Mouse (Mus musculus): ENCODE measurements at regions not wholly inside any gene's neighbourhood (a gene's known extent, or its start where the extent isn't known, plus 50 kb on each side); places are given as distances from the start of the nearest gene placed in this dataset.

DNA sequence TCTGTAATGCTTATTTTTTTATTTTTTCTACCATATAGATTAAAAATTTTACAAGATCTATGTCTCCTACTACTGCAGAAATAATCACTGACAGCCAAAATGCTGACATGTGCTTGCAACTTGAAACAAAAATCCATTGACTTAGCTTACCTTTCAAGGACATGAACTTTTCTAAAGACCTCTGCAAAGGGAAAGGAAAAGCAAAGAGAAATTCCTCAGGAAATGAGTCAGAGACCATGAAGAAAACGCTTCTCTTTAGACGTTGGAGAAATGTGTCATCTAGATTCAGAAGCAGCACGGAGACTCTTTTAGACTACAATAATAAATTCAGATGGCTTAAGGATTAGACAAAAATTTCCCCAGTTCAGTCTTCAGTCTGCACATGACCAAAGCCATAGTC is 2188.6 kb upstream of the Tenm3 start:
- DNase-seq (ENCODE audit: extremely low spot score, low spot score): no peak

DNA sequence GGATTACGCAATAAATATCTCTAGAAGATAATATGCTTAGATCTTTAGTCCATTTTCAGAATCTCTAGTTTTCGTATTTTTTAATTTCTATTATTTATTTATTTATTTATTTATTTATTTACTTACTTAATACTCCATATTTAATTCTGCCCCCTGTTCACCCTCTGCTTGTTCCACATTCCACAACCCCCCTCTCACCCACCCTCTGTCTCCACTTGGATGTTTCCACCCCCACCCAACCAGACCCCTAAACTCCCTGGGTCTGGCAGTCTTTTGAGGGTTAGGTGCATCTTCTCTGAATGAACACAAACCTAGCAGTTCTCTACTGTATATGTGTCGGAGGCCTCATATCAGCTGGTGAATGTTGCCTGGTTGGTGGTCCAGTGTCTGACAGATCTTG is 2166.8 kb upstream of the Tenm3 start:
- no peak for DNase-seq (ENCODE audit: extremely low spot score, low spot score)

DNA sequence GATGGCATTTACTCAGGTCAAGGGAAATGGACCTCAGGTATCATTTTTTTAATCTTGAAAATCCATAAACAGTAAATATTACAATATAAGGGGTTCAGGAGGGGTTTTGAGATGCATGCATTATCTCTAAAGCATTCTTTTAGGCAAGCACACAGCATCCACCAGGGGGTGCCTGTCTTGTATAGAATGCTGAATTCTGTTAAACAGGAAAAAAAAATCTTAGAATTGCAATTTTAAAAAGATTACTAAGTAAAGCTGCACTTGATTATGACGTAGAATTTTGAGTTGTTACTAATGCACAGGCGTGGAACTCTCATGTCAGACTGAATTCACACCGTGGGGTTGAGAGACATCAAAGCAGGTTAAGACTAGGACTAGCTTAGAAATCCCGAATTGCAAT is 2123.6 kb upstream of the Tenm3 start:
- no peak for DNase-seq (ENCODE audit: extremely low spot score, low spot score)

DNA sequence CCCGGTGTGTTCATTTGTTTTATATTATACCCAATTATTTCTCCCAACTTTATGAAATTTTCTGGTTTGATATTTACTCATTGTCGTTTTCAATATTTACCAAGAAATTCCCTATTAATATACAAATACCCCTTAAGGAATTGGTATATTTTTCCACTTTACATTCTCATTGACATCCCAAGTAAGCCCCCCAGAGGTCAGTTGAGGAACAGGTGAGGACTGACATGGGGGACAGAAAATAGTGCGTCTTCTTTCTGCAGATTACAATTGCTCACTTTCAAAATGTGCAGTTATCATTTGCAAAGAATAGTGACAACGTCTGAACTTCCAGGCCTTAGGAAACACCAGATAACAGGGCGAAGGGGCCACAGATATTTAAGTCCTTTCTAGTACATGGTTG is 2073.8 kb upstream of the Tenm3 start:
- DNase-seq (ENCODE audit: extremely low spot score, low spot score): no peak

DNA sequence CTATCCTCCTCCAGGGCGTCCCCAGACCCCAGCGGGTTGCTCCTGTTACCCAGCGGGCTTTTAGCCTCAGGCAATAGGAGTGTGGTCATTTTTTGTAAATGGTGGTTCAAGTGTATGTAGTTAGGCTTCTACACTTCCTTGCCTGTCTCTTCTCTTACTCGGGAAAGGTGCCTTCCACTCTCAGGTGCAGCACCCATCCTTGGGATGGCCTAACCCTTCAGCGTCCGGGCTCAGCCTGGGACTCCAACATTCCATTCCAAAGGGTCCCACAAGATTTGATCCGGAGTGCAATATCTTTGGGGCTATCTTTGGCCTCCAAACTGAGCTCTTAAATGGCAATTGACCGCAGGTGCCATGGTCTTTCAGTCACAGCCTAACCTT is 2073.0 kb upstream of the Tenm3 start:
- DNase-seq (ENCODE audit: extremely low spot score, low spot score): no peak

DNA sequence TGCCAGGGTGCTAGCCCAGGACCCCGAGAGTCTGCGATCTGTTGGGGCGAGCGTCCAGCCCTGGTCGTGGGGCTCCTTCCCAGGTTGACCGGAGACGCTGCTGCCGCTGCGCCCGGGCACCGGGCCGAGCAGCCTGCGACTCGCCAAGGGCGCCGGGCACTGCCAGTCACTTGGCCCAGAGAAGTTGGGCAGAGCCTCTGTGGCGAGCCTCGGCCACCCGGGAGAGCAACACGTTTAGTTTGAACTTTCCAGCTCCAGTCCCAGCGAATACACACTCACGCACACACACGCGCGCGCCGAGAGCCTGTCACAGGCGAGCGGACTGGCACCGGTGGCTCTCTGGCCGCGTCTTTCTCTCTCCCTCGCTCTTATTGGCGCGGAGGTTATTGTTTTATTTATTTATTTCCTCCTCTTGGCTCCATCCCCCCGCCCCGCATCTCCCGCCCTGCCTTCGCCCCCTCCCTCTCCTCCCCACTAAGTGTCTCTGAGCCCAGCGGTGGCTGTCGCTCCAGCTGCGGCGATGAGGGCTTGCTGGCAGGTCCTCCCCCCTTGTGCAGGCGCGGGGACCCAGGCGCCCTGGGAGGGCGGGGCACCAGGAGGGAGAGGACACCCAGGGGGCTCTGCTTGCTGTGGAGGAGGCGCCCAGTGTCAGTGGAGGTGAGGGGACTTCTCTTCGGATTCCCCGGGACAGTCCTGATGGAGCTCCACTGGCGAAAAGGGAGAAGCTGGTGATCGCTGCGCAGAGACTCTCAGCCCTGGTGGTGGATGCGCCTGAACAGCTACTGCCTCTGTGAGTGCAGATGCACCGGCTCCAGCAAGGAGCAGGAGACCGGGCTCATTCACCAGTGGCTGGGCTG is 2072.4 kb upstream of the Tenm3 start:
- peak; percentile 66 for DNase-seq (ENCODE audit: extremely low spot score, low spot score)

DNA sequence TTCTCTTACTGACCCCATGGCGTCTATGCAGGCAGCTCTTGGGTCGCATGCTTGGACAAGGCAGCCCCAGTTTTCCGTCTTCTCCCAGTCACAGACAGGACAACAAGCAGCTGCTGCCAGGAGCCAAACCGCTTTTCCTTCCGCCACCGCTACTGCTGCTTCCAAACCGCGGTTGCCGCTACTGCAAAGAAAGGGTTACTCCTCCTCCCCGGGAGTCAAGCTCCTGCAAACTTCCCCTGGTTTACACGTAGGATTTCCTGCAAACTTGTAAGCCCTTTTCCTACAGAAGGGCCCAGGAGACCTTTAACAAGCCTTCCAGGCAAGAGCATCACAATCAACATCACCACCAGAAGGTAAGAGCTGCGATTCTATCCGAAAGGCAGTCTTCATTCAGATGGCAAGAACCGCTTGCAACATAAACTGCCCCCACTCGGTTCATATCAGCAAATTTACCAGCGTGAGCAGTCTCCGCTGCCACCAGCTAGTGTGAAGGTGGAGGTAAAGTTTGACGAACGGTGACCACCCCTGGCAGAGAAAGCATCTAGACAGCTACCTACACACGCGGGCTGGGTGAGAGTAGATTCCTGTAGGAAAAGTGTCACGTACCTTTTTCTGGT is 2071.6 kb upstream of the Tenm3 start:
- DNase-seq (ENCODE audit: extremely low spot score, low spot score): peak; percentile 60

DNA sequence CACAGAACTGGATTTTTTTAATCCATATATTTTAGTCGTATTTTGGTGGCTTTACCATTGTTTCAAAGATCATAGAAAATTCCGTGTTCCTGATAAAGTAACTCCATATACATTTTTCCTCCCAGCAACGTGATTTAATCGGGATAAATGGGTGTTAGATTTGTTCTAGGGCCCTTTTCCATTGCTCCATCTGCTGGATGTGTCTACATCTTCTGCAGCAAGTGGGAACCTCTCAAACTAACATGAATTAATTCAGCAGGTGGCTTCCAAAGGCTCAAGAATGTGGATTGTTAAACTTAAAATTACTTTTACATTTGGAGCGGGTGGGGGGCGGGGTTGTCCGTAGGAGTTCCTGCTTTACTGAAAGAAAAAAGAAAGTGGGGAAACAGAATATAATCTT is 2070.9 kb upstream of the Tenm3 start:
- no peak for DNase-seq (ENCODE audit: extremely low spot score, low spot score)

DNA sequence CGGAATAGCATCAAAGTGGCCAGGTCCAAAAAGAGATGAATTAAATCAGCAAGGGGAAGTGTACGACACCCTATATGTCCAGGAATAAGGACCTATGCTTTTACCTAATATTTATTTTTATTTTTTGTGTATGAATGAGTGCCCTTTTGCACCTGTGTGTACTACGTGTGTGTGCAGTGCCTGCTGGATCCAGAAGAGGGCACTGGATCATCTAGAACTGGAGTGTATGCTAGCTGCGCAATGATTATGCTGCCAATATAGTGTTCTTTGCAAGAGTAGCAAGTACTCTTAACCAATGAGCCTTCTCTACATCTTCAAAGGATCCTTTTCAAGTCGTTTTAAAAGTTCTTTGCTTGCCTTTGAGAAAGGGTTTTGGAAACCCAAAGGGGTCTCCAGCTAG is 2034.4 kb upstream of the Tenm3 start:
- no peak for DNase-seq (ENCODE audit: extremely low spot score, low spot score)
